Mouse (Mus musculus): ENCODE measurements around the gene Cyp2s1. TPM values are rescaled to one million over a fixed set of nuclear protein-coding genes. Genes with fewer than 3 reads are reported as not detected.

Cyp2s1 gene
- total and polyA plus RNA-seq, 2 experiments from 2014 or later, result 4.4 to 12.7 TPM

- no peak overlapping the region for H3K4me2 ChIP-seq (ENCODE audit: low read depth, low read length)
- no peaks in the 10 kb centered on the region for H3K27me3 ChIP-seq (ENCODE audit: control insufficient read depth, insufficient read depth, low read length)
- H3K9me3 ChIP-seq (replicated peaks; ENCODE audit: control insufficient read depth, low read length), result no peaks in the 10 kb centered on the region
- ATAC-seq (ENCODE audit: insufficient read depth, low read depth), result no peak
- TF ChIP-seq EP300 (IDR thresholded peaks at IDR 0.05; ENCODE audit: low read depth) (no peak), CTCF (IDR thresholded peaks at IDR 0.05; ENCODE audit: low read depth) (no peak)
- no peak overlapping the region for H3K4me3 ChIP-seq (ENCODE audit: low read depth, low read length)
- H3K27ac ChIP-seq (ENCODE audit: low read depth), result no peak overlapping the region
- H3K36me3 ChIP-seq (replicated peaks; ENCODE audit: control insufficient read depth, insufficient read depth, low read length), result no peaks in the 10 kb centered on the region
- H3K4me1 ChIP-seq (ENCODE audit: control insufficient read depth, insufficient read depth), result no peaks in the 10 kb centered on the region
- no peak for DNase-seq (ENCODE audit: low spot score)
- 52% methylated on average over 4 of the region's 4 CpGs for WGBS
- H3K9ac ChIP-seq (replicated peaks; ENCODE audit: low read depth, low read length), result no peak overlapping the region
Observed at GRCm38 (mm10) chr7:25840908-25841307, 24.2 kb upstream of the Cyp2s1 start.

GRCm38 (mm10) chr7:25835188-25835891 lies 18.6 kb upstream of the Cyp2s1 start:
- H3K9me3 ChIP-seq (replicated peaks; ENCODE audit: control insufficient read depth, low read length), result no peaks in the 10 kb centered on the region
- no peaks in the 10 kb centered on the region for H3K4me1 ChIP-seq (ENCODE audit: control insufficient read depth, insufficient read depth)
- H3K27ac ChIP-seq (ENCODE audit: low read depth), result peak overlapping the region; percentile 9
- no peaks in the 10 kb centered on the region for H3K27me3 ChIP-seq (ENCODE audit: control insufficient read depth, insufficient read depth, low read length)
- ATAC-seq (ENCODE audit: insufficient read depth, low read depth), result peak; percentile 59
- no peak overlapping the region for H3K4me2 ChIP-seq (ENCODE audit: low read depth, low read length)
- H3K4me3 ChIP-seq (ENCODE audit: low read depth, low read length), result no peak overlapping the region
- no peaks in the 10 kb centered on the region for H3K36me3 ChIP-seq (replicated peaks; ENCODE audit: control insufficient read depth, insufficient read depth, low read length)
- H3K9ac ChIP-seq (replicated peaks; ENCODE audit: low read depth, low read length), result no peak overlapping the region
- no peak for DNase-seq (ENCODE audit: low spot score)
- TF ChIP-seq CTCF (IDR thresholded peaks at IDR 0.05; ENCODE audit: low read depth), result no peak
- no peak for TF ChIP-seq EP300 (IDR thresholded peaks at IDR 0.05; ENCODE audit: low read depth)
- 50% methylated on average over 10 of the region's 10 CpGs for WGBS

- Histone ChIP-seq H3K4me2 (ENCODE audit: low read depth, low read length) (no peak overlapping the region), H3K9me3 (replicated peaks; ENCODE audit: control insufficient read depth, low read length) (no peaks in the 10 kb centered on the region), H3K36me3 (replicated peaks; ENCODE audit: control insufficient read depth, insufficient read depth, low read length) (no peaks in the 10 kb centered on the region), H3K4me3 (ENCODE audit: low read depth, low read length) (no peak overlapping the region), H3K9ac (replicated peaks; ENCODE audit: low read depth, low read length) (no peak overlapping the region), H3K4me1 (ENCODE audit: control insufficient read depth, insufficient read depth) (peaks cover 10% of the 10 kb centered on the region), H3K27me3 (ENCODE audit: control insufficient read depth, insufficient read depth, low read length) (no peaks in the 10 kb centered on the region), H3K27ac (ENCODE audit: low read depth) (peak overlapping the region; percentile 25; the same call in 1 of the 2 replicates)
- DNase-seq (ENCODE audit: low spot score), result no peak
- 69% methylated on average over 10 of the region's 10 CpGs for WGBS
- no peak for ATAC-seq (ENCODE audit: insufficient read depth, low read depth)
- TF ChIP-seq EP300 (IDR thresholded peaks at IDR 0.05; ENCODE audit: low read depth), result no peak
- TF ChIP-seq CTCF (IDR thresholded peaks at IDR 0.05; ENCODE audit: low read depth), result no peak
Observed at GRCm38 (mm10) chr7:25831557-25832530, 15.1 kb upstream of the Cyp2s1 start.

DNA sequence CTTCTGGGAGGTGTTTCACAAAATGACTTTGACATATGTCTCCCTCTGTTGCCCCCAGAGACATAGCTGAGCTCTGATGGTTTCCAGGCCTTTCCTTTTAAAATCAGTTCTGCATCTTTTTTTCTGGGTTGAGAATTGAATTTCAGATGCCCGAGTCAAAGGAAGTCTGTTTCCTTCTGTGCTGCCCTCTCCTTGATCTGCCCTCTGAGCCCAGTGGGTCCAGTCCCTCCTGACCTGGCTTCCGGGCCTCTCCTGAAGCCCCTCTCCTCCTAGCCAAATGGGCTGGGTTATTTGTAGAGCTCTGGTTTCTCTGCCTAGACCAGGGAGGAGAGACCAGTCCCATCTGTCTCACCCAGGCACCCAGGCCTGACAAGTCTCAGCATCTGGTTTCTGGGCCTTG lies 13.5 kb upstream of the Cyp2s1 start:
- H3K4me3 ChIP-seq (ENCODE audit: low read depth, low read length), result no peak overlapping the region
- peaks cover 12% of the 10 kb centered on the region for H3K4me1 ChIP-seq (ENCODE audit: control insufficient read depth, insufficient read depth)
- no peak for TF ChIP-seq EP300 (IDR thresholded peaks at IDR 0.05; ENCODE audit: low read depth)
- no peak for TF ChIP-seq CTCF (IDR thresholded peaks at IDR 0.05; ENCODE audit: low read depth)
- no peaks in the 10 kb centered on the region for H3K36me3 ChIP-seq (replicated peaks; ENCODE audit: control insufficient read depth, insufficient read depth, low read length)
- no peak for ATAC-seq (ENCODE audit: insufficient read depth, low read depth)
- no peak overlapping the region for H3K4me2 ChIP-seq (ENCODE audit: low read depth, low read length)
- 49% methylated on average over 2 of the region's 2 CpGs for WGBS
- H3K9me3 ChIP-seq (replicated peaks; ENCODE audit: control insufficient read depth, low read length), result no peaks in the 10 kb centered on the region
- H3K27ac ChIP-seq (ENCODE audit: low read depth), result no peak overlapping the region
- no peak for DNase-seq (ENCODE audit: low spot score)
- H3K9ac ChIP-seq (replicated peaks; ENCODE audit: low read depth, low read length), result no peak overlapping the region
- H3K27me3 ChIP-seq (ENCODE audit: control insufficient read depth, insufficient read depth, low read length), result no peaks in the 10 kb centered on the region

DNA sequence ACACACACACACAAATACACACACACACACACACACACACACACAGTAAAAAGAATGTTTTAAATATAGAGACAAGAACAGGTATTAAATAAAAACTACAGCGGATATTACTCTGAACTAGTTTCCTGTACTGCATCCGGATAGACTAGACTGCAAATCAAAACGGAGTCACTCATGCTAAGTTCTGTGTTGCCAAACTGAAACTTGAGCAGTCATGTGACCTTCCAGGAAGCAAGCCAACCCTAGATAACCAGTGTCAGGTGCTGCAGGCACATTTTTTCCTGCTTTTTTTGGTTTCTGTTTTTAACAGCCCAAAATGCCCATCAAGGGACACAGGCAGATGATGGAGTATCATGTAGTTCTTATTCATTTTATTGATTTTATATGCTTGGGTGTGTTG lies 10.5 kb upstream of the Cyp2s1 start:
- TF ChIP-seq CTCF (IDR thresholded peaks at IDR 0.05; ENCODE audit: low read depth) (no peak), EP300 (IDR thresholded peaks at IDR 0.05; ENCODE audit: low read depth) (0 out of 2 replicates have a peak, but pooled peaks have one; percentile 33)
- Histone ChIP-seq H3K27me3 (ENCODE audit: control insufficient read depth, insufficient read depth, low read length) (no peaks in the 10 kb centered on the region), H3K9me3 (replicated peaks; ENCODE audit: control insufficient read depth, low read length) (no peaks in the 10 kb centered on the region), H3K9ac (replicated peaks; ENCODE audit: low read depth, low read length) (no peak overlapping the region), H3K4me2 (ENCODE audit: low read depth, low read length) (peak overlapping the region; percentile 16; the same call in 1 of the 2 replicates), H3K36me3 (replicated peaks; ENCODE audit: control insufficient read depth, insufficient read depth, low read length) (no peaks in the 10 kb centered on the region), H3K27ac (ENCODE audit: low read depth) (peak overlapping the region; percentile 51; the same call in 1 of the 2 replicates), H3K4me3 (ENCODE audit: low read depth, low read length) (no peak overlapping the region), H3K4me1 (ENCODE audit: control insufficient read depth, insufficient read depth) (peaks cover 12% of the 10 kb centered on the region)
- 8% methylated on average over 3 of the region's 3 CpGs for WGBS
- ATAC-seq (ENCODE audit: insufficient read depth, low read depth) (peak; percentile 93), DNase-seq (ENCODE audit: low spot score) (peak; percentile 89)
